ENCODE assay signal across 10 mouse cellular contexts in genomic region chr16:96843691-96844400, GRCm38 (mm10).
A peak's percentile ranks its signal among the peaks of the same experiment; 100 is the strongest.
DNase-seq lines count a peak whose midpoint lies in the region; ATAC-seq lines count a peak whose summit lies in the region.
"Had no signal": no experiment of that assay in that cellular context is flagged by ENCODE, and none has a peak within 500 bp of the region (broad histone marks: within the 10 kb centered on the region; RNA-seq: fewer than 3 reads in every experiment).

No protein-coding gene starts in this region.

- 52% methylated on average over 9 of the region's 9 CpGs for WGBS in hindbrain, embryonic 14.5 days
- 49% methylated on average over 9 of the region's 9 CpGs for WGBS in midbrain, embryonic 12.5 days

- H3K36me3 ChIP-seq in hindbrain, embryonic 14.5 days (replicated peaks; ENCODE audit: control insufficient read depth, insufficient read depth) = no peaks in the 10 kb centered on the region
- no peaks in the 10 kb centered on the region for H3K36me3 ChIP-seq in midbrain, embryonic 12.5 days

- H3K9me3 ChIP-seq in hindbrain, embryonic 14.5 days (ENCODE audit: control insufficient read depth, low read length) = no peaks in the 10 kb centered on the region
- H3K9me3 ChIP-seq in midbrain, embryonic 12.5 days = no peaks in the 10 kb centered on the region

- H3K4me2 ChIP-seq in hindbrain, embryonic 14.5 days (replicated peaks) = no peak overlapping the region
- no peak overlapping the region for H3K4me2 ChIP-seq in midbrain, embryonic 12.5 days (replicated peaks)

- H3K4me1 ChIP-seq in hindbrain, embryonic 14.5 days (replicated peaks; ENCODE audit: control insufficient read depth, insufficient read depth, low read length) = peaks cover 25% of the 10 kb centered on the region
- peaks cover 42% of the 10 kb centered on the region for H3K4me1 ChIP-seq in midbrain, embryonic 12.5 days

- no peak overlapping the region for H3K9ac ChIP-seq in hindbrain, embryonic 14.5 days
- H3K9ac ChIP-seq in midbrain, embryonic 12.5 days (replicated peaks) = no peak overlapping the region

- 0 out of 2 replicates have a peak overlapping the region, but pooled peaks have one; percentile 3 for H3K27ac ChIP-seq in hindbrain, embryonic 14.5 days
- H3K27ac ChIP-seq in midbrain, embryonic 12.5 days (replicated peaks) = peak overlapping the region; percentile 25
- H3K27ac ChIP-seq: heart, adult 2 months had no signal

- H3K27me3 ChIP-seq in hindbrain, embryonic 14.5 days (ENCODE audit: control insufficient read depth, insufficient read depth, low read length) = no peaks in the 10 kb centered on the region
- no peaks in the 10 kb centered on the region for H3K27me3 ChIP-seq in midbrain, embryonic 12.5 days

- ATAC-seq in hindbrain, embryonic 14.5 days (ENCODE audit: low FRiP score) = peak; percentile 61; the same call in 1 of the 2 replicates
- peak; percentile 56 for ATAC-seq in midbrain, embryonic 12.5 days (ENCODE audit: low FRiP score, low read depth)

- DNase-seq in MN1 (ENCODE audit: low spot score) = peak; percentile 45
- peak; percentile 67 to 72 for DNase-seq in cerebellum, postnatal 10 days
- no peak for DNase-seq in hindbrain, embryonic 14.5 days (ENCODE audit: low spot score)
- DNase-seq in thymus, postnatal 0 days (ENCODE audit: low spot score) = no peak
- no peak for DNase-seq in embryo, embryonic 10.5 days (ENCODE audit: low spot score)
- DNase-seq in spleen, postnatal 10 days (ENCODE audit: low spot score in 2 of 2) = no peak
- no peak for DNase-seq in lung, postnatal 10 days
- DNase-seq: heart, adult 2 months; kidney, adult 2 months had no signal

- no peak overlapping the region for H3K4me3 ChIP-seq in hindbrain, embryonic 14.5 days (replicated peaks; ENCODE audit: low read length)
- H3K4me3 ChIP-seq in midbrain, embryonic 12.5 days = no peak overlapping the region
- H3K4me3 ChIP-seq: heart, adult 2 months had no signal

Comparison
In these comparisons a context has a peak if more than half of its experiments do, and no peak if none do; other contexts are left out.
1. DNase-seq: peak in MN1 (single experiment) and cerebellum, postnatal 10 days (2 of 2); none in hindbrain, embryonic 14.5 days (single experiment), thymus, postnatal 0 days (single experiment), embryo, embryonic 10.5 days (single experiment), spleen, postnatal 10 days (0 of 2) and lung, postnatal 10 days (single experiment).